Mouse (Mus musculus): ENCODE measurements around the gene Rbpms2. TPM values are rescaled to one million over a fixed set of nuclear protein-coding genes. Genes with fewer than 3 reads are reported as not detected.
A peak's percentile ranks its signal among the peaks of the same experiment; 100 is the strongest.

The Rbpms2 gene
- polyA plus RNA-seq, 1 experiment from 2014 or later: 106 TPM

- H3K4me1 ChIP-seq: no peaks in the 10 kb centered on the region
- H3K4me2 ChIP-seq: peak overlapping the region; percentile 42
- H3K9me3 ChIP-seq: no peaks in the 10 kb centered on the region
- H3K4me3 ChIP-seq: peak overlapping the region; percentile 26
- no peak overlapping the region for H3K27ac ChIP-seq (replicated peaks)
- peaks cover 23% of the 10 kb centered on the region for H3K36me3 ChIP-seq
- H3K9ac ChIP-seq: no peak overlapping the region
- WGBS: 48% methylated on average over 8 of the region's 11 CpGs
- H3K27me3 ChIP-seq (replicated peaks): no peaks in the 10 kb centered on the region
- no peak for ATAC-seq (ENCODE audit: extremely low read depth, insufficient number of reproducible peaks, low FRiP score, low TSS enrichment)
Measured at GRCm38 (mm10) chr9:65598765-65599249, 30.6 kb upstream of the Rbpms2 start.

GRCm38 (mm10) chr9:65600951-65601350 is 28.5 kb upstream of the Rbpms2 start:
- H3K4me1 ChIP-seq: peaks cover 4% of the 10 kb centered on the region
- ATAC-seq (ENCODE audit: extremely low read depth, insufficient number of reproducible peaks, low FRiP score, low TSS enrichment): no peak
- peaks cover 1% of the 10 kb centered on the region for H3K36me3 ChIP-seq
- no peak overlapping the region for H3K4me2 ChIP-seq
- no peak overlapping the region for H3K27ac ChIP-seq (replicated peaks)
- no peaks in the 10 kb centered on the region for H3K9me3 ChIP-seq
- H3K4me3 ChIP-seq: no peak overlapping the region
- WGBS: 71% methylated on average over 2 of the region's 2 CpGs
- no peaks in the 10 kb centered on the region for H3K27me3 ChIP-seq (replicated peaks)
- no peak overlapping the region for H3K9ac ChIP-seq

- 46% methylated on average over 8 of the region's 8 CpGs for WGBS
- H3K27ac ChIP-seq (replicated peaks): no peak overlapping the region
Measured at GRCm38 (mm10) chr9:65603401-65604102, 25.9 kb upstream of the Rbpms2 start.

GRCm38 (mm10) chr9:65605471-65606136 is 23.8 kb upstream of the Rbpms2 start:
- Histone ChIP-seq H3K4me2 (peak overlapping the region; percentile 62), H3K4me1 (peaks cover 21% of the 10 kb centered on the region), H3K27me3 (replicated peaks) (no peaks in the 10 kb centered on the region), H3K4me3 (peak overlapping the region; percentile 27), H3K27ac (replicated peaks) (no peak overlapping the region), H3K9me3 (no peaks in the 10 kb centered on the region), H3K36me3 (no peaks in the 10 kb centered on the region), H3K9ac (peak overlapping the region; percentile 69)
- ATAC-seq (ENCODE audit: extremely low read depth, insufficient number of reproducible peaks, low FRiP score, low TSS enrichment): 0 out of 2 replicates have a peak, but pooled peaks have one; percentile 53
- 7% methylated on average over 9 of the region's 9 CpGs for WGBS

More at GRCm38 (mm10) chr9:65603401-65604102, 25.9 kb upstream of the Rbpms2 start:
- Histone ChIP-seq H3K4me2 (no peak overlapping the region), H3K27me3 (replicated peaks) (no peaks in the 10 kb centered on the region), H3K9ac (no peak overlapping the region), H3K4me1 (peaks cover 21% of the 10 kb centered on the region), H3K36me3 (no peaks in the 10 kb centered on the region), H3K4me3 (no peak overlapping the region), H3K9me3 (no peaks in the 10 kb centered on the region)
- ATAC-seq (ENCODE audit: extremely low read depth, insufficient number of reproducible peaks, low FRiP score, low TSS enrichment): no peak

- Histone ChIP-seq H3K36me3 (no peaks in the 10 kb centered on the region), H3K4me2 (no peak overlapping the region), H3K9ac (peak overlapping the region; percentile 65; the same call in 1 of the 2 replicates), H3K9me3 (no peaks in the 10 kb centered on the region), H3K27ac (replicated peaks) (peak overlapping the region; percentile 45; the same call in 1 of the 2 replicates), H3K4me3 (no peak overlapping the region), H3K27me3 (replicated peaks) (no peaks in the 10 kb centered on the region), H3K4me1 (peaks cover 21% of the 10 kb centered on the region)
- no peak for ATAC-seq (ENCODE audit: extremely low read depth, insufficient number of reproducible peaks, low FRiP score, low TSS enrichment)
- 38% methylated on average over 9 of the region's 9 CpGs for whole genome bisulfite sequencing
Measured at GRCm38 (mm10) chr9:65606321-65607109, 22.9 kb upstream of the Rbpms2 start.

- Histone ChIP-seq H3K36me3 (no peaks in the 10 kb centered on the region), H3K4me1 (peaks cover 21% of the 10 kb centered on the region), H3K4me2 (no peak overlapping the region), H3K4me3 (no peak overlapping the region), H3K9ac (no peak overlapping the region), H3K27ac (replicated peaks) (peak overlapping the region; percentile 45; the same call in 1 of the 2 replicates), H3K27me3 (replicated peaks) (no peaks in the 10 kb centered on the region), H3K9me3 (no peaks in the 10 kb centered on the region)
- 20% methylated on average over 2 of the region's 2 CpGs for WGBS
- ATAC-seq (ENCODE audit: extremely low read depth, insufficient number of reproducible peaks, low FRiP score, low TSS enrichment): no peak
Measured at GRCm38 (mm10) chr9:65607120-65607519, 22.3 kb upstream of the Rbpms2 start.

GRCm38 (mm10) chr9:65611969-65612486 is 17.4 kb upstream of the Rbpms2 start:
- no peak overlapping the region for H3K27ac ChIP-seq (replicated peaks)
- 70% methylated on average over 5 of the region's 5 CpGs for WGBS

GRCm38 (mm10) chr9:65613098-65613497 is 16.4 kb upstream of the Rbpms2 start:
- ATAC-seq (ENCODE audit: extremely low read depth, insufficient number of reproducible peaks, low FRiP score, low TSS enrichment): peak; percentile 68; the same call in 1 of the 2 replicates
- H3K27ac ChIP-seq (replicated peaks): peak overlapping the region; percentile 83

More at GRCm38 (mm10) chr9:65611969-65612486, 17.4 kb upstream of the Rbpms2 start:
- Histone ChIP-seq H3K36me3 (no peaks in the 10 kb centered on the region), H3K4me2 (no peak overlapping the region), H3K9me3 (no peaks in the 10 kb centered on the region), H3K4me3 (no peak overlapping the region), H3K9ac (no peak overlapping the region), H3K27me3 (replicated peaks) (no peaks in the 10 kb centered on the region), H3K4me1 (peaks cover 19% of the 10 kb centered on the region)
- no peak for ATAC-seq (ENCODE audit: extremely low read depth, insufficient number of reproducible peaks, low FRiP score, low TSS enrichment)

GRCm38 (mm10) chr9:65619311-65619710 is 10.1 kb upstream of the Rbpms2 start:
- Histone ChIP-seq H3K9ac (no peak overlapping the region), H3K4me1 (no peaks in the 10 kb centered on the region), H3K4me3 (no peak overlapping the region), H3K36me3 (no peaks in the 10 kb centered on the region), H3K9me3 (no peaks in the 10 kb centered on the region), H3K27ac (replicated peaks) (no peak overlapping the region), H3K27me3 (replicated peaks) (no peaks in the 10 kb centered on the region), H3K4me2 (no peak overlapping the region)
- ATAC-seq (ENCODE audit: extremely low read depth, insufficient number of reproducible peaks, low FRiP score, low TSS enrichment): no peak
- 58% methylated on average over 3 of the region's 3 CpGs for WGBS

More at GRCm38 (mm10) chr9:65613098-65613497, 16.4 kb upstream of the Rbpms2 start:
- Histone ChIP-seq H3K4me3 (no peak overlapping the region), H3K36me3 (no peaks in the 10 kb centered on the region), H3K4me1 (peaks cover 13% of the 10 kb centered on the region), H3K9me3 (no peaks in the 10 kb centered on the region), H3K27me3 (replicated peaks) (no peaks in the 10 kb centered on the region), H3K9ac (0 out of 2 replicates have a peak overlapping the region, but pooled peaks have one; percentile 5), H3K4me2 (no peak overlapping the region)
- 10% methylated on average over 2 of the region's 2 CpGs for WGBS

GRCm38 (mm10) chr9:65621196-65621595 is 8.3 kb upstream of the Rbpms2 start:
- H3K36me3 ChIP-seq: no peaks in the 10 kb centered on the region
- no peak overlapping the region for H3K4me2 ChIP-seq
- H3K4me1 ChIP-seq: peaks cover 3% of the 10 kb centered on the region; the same call in 1 of the 2 replicates
- no peak overlapping the region for H3K27ac ChIP-seq (replicated peaks)
- H3K9ac ChIP-seq: no peak overlapping the region
- no peaks in the 10 kb centered on the region for H3K9me3 ChIP-seq
- no peaks in the 10 kb centered on the region for H3K27me3 ChIP-seq (replicated peaks)
- WGBS: 80% methylated on average over 4 of the region's 4 CpGs
- H3K4me3 ChIP-seq: no peak overlapping the region
- no peak for ATAC-seq (ENCODE audit: extremely low read depth, insufficient number of reproducible peaks, low FRiP score, low TSS enrichment)

- Histone ChIP-seq H3K4me3 (no peak overlapping the region), H3K27me3 (replicated peaks) (no peaks in the 10 kb centered on the region), H3K36me3 (no peaks in the 10 kb centered on the region), H3K4me1 (peaks cover 3% of the 10 kb centered on the region; the same call in 1 of the 2 replicates), H3K9me3 (no peaks in the 10 kb centered on the region), H3K9ac (no peak overlapping the region), H3K4me2 (no peak overlapping the region), H3K27ac (replicated peaks) (no peak overlapping the region)
- 77% methylated on average over 2 of the region's 2 CpGs for WGBS
- ATAC-seq (ENCODE audit: extremely low read depth, insufficient number of reproducible peaks, low FRiP score, low TSS enrichment): no peak
Measured at GRCm38 (mm10) chr9:65621666-65622065, 7.8 kb upstream of the Rbpms2 start.
